9 mouse cellular contexts compared by ENCODE assay signal in genomic region chr15:103305792-103306645, GRCm38 (mm10). TPM values are rescaled to one million over a fixed set of nuclear protein-coding genes. Genes with fewer than 3 reads are reported as not detected.
DNase-seq lines count a peak whose midpoint lies in the region; ATAC-seq and TF ChIP-seq lines count a peak whose summit lies in the region.
"Had no signal": no experiment of that assay in that cellular context is flagged by ENCODE, and none has a peak within 500 bp of the region (broad histone marks: within the 10 kb centered on the region; RNA-seq: fewer than 3 reads in every experiment).

No protein-coding gene starts in this region.

- peak overlapping the region; percentile 62 for H3K4me3 ChIP-seq in spleen, adult 2 months (ENCODE audit: extremely low read depth, insufficient read depth, insufficient read length)
- peak overlapping the region; percentile 49 for H3K4me3 ChIP-seq in kidney, embryonic 16.5 days (ENCODE audit: low read length)
- peak overlapping the region; percentile 25 for H3K4me3 ChIP-seq in neural tube, embryonic 12.5 days

- H3K4me2 ChIP-seq in kidney, embryonic 16.5 days (replicated peaks; ENCODE audit: low read depth, low read length) = peak overlapping the region; percentile 77
- H3K4me2 ChIP-seq in neural tube, embryonic 12.5 days (replicated peaks) = peak overlapping the region; percentile 66

- 39% methylated on average over 8 of the region's 8 CpGs for WGBS in spleen, adult 2 months
- 18% methylated on average over 8 of the region's 8 CpGs for WGBS in kidney, embryonic 16.5 days
- WGBS in neural tube, embryonic 12.5 days = 16% methylated on average over 8 of the region's 8 CpGs

- no peaks in the 10 kb centered on the region for H3K36me3 ChIP-seq in spleen, adult 2 months (ENCODE audit: control insufficient read depth, insufficient read depth, low read length)
- H3K36me3 ChIP-seq in kidney, embryonic 16.5 days (ENCODE audit: insufficient read depth, low read length) = no peaks in the 10 kb centered on the region
- H3K36me3 ChIP-seq in neural tube, embryonic 12.5 days = no peaks in the 10 kb centered on the region

- H3K4me1 ChIP-seq in spleen, adult 2 months (ENCODE audit: control insufficient read depth, insufficient read depth, insufficient read length) = peaks cover 5% of the 10 kb centered on the region; the same call in 1 of the 2 replicates
- H3K4me1 ChIP-seq in kidney, embryonic 16.5 days (ENCODE audit: insufficient read depth, low read length) = peaks cover 79% of the 10 kb centered on the region
- H3K4me1 ChIP-seq in neural tube, embryonic 12.5 days = peaks cover 63% of the 10 kb centered on the region

- peak overlapping the region; percentile 81 for H3K9ac ChIP-seq in kidney, embryonic 16.5 days (replicated peaks; ENCODE audit: low read length)
- H3K9ac ChIP-seq in neural tube, embryonic 12.5 days = peak overlapping the region; percentile 59

- peak; percentile 58 for DNase-seq in adrenal gland, postnatal 14 days
- DNase-seq in adrenal gland, postnatal 25 days = no peak
- no peak for DNase-seq in spleen, adult 2 months (ENCODE audit: low read depth in 1 of 2, low spot score in 2 of 2)
- no peak for DNase-seq in spleen, postnatal 36 days (ENCODE audit: low spot score in 2 of 2)
- no peak for DNase-seq in adrenal gland, adult 2 months
- no peak for DNase-seq in gastrocnemius, postnatal 14 days

- no peak for TF ChIP-seq POLR2A in spleen, adult 2 months (IDR thresholded peaks at IDR 0.05; ENCODE audit: low read depth, low read length)

- H3K27ac ChIP-seq in spleen, adult 2 months (ENCODE audit: insufficient read depth, low read length) = peak overlapping the region; percentile 53; the same call in 1 of the 2 replicates
- H3K27ac ChIP-seq in kidney, embryonic 16.5 days (ENCODE audit: low read length) = peak overlapping the region; percentile 99
- H3K27ac ChIP-seq in neural tube, embryonic 12.5 days = peak overlapping the region; percentile 99

- no peaks in the 10 kb centered on the region for H3K27me3 ChIP-seq in spleen, adult 2 months (ENCODE audit: control insufficient read depth, insufficient read depth, low read length)
- H3K27me3 ChIP-seq in kidney, embryonic 16.5 days (ENCODE audit: insufficient read depth, low read length) = no peaks in the 10 kb centered on the region
- peaks cover 3% of the 10 kb centered on the region; the same call in 1 of the 2 replicates for H3K27me3 ChIP-seq in neural tube, embryonic 12.5 days (replicated peaks)

- ATAC-seq in kidney, embryonic 16.5 days (ENCODE audit: low FRiP score, low TSS enrichment) = no peak
- ATAC-seq in neural tube, embryonic 12.5 days (ENCODE audit: low FRiP score, low read depth) = no peak

- no peak for TF ChIP-seq CTCF in spleen, adult 2 months (IDR thresholded peaks at IDR 0.05; ENCODE audit: extremely low read depth, insufficient read depth, insufficient read length, insufficient replicate concordance)

- H3K9me3 ChIP-seq in kidney, embryonic 16.5 days (ENCODE audit: low read length) = no peaks in the 10 kb centered on the region
- no peaks in the 10 kb centered on the region for H3K9me3 ChIP-seq in neural tube, embryonic 12.5 days

- intact Hi-C loops in gastrocnemius, postnatal 14 days (cut with DNase I; ENCODE audit: low total_unique reads) = loop anchor here (5.0 kb wide), 1 partner anchor 104 kb away; no protein-coding TSS in a partner anchor

RNA-seq across cellular contexts. Expression of gene Gpr84, which starts 4.4 kb away (rescaled TPM):
- total RNA-seq in adrenal gland, postnatal 14 days (2021) = not detected in 2 replicates
- not detected in 2 replicates for total RNA-seq in adrenal gland, postnatal 25 days (2021)
- 0.33 and 0.49 TPM in 2 replicates for polyA plus RNA-seq in spleen, adult 2 months (2012; rRNA removed)
- 0.30 and 0.67 TPM in 2 replicates for polyA plus RNA-seq in kidney, embryonic 16.5 days (2015; fragmentation: Nextera tagmentation; extraction: Ambion mirVana)
- 0.25 and 0.29 TPM in 2 replicates for polyA plus RNA-seq in neural tube, embryonic 12.5 days (2016; fragmentation: Nextera tagmentation; extraction: Ambion mirVana)
- not detected for total RNA-seq in adrenal gland, adult 2 months (2021)
- polyA plus RNA-seq in adrenal gland, adult 2 months (2012; rRNA removed) = 0.09 and 0.15 TPM in 2 replicates
- total RNA-seq in gastrocnemius, postnatal 14 days (2021) = not detected
- total RNA-seq: heart, adult 18-20 months had no signal

RNA-seq across cellular contexts. Expression of gene Copz1, which starts 33.5 kb away (rescaled TPM):
- 118 and 125 TPM in 2 replicates for total RNA-seq in adrenal gland, postnatal 14 days (2021)
- total RNA-seq in adrenal gland, postnatal 25 days (2021) = 143 and 145 TPM in 2 replicates
- 43.2 and 46.8 TPM in 2 replicates for polyA plus RNA-seq in spleen, adult 2 months (2012; rRNA removed)
- 324 and 333 TPM in 2 replicates for polyA plus RNA-seq in kidney, embryonic 16.5 days (2015; fragmentation: Nextera tagmentation; extraction: Ambion mirVana)
- 231 and 243 TPM in 2 replicates for polyA plus RNA-seq in neural tube, embryonic 12.5 days (2016; fragmentation: Nextera tagmentation; extraction: Ambion mirVana)
- 100 to 1,000 TPM; 146 to 152 TPM for total RNA-seq in adrenal gland, adult 2 months (2021)
- polyA plus RNA-seq in adrenal gland, adult 2 months (2012; rRNA removed) = 51.3 and 59.7 TPM in 2 replicates
- 10 to 100 TPM; 38.0 to 38.5 TPM for total RNA-seq in gastrocnemius, postnatal 14 days (2021)

RNA-seq across cellular contexts. Expression of gene Zfp385a, which starts 33.9 kb away (rescaled TPM):
- total RNA-seq in adrenal gland, postnatal 14 days (2021) = 18.7 and 19.9 TPM in 2 replicates
- total RNA-seq in adrenal gland, postnatal 25 days (2021) = 8.8 and 9.1 TPM in 2 replicates
- 28.1 and 31.0 TPM in 2 replicates for polyA plus RNA-seq in spleen, adult 2 months (2012; rRNA removed)
- 12.4 and 14.4 TPM in 2 replicates for polyA plus RNA-seq in kidney, embryonic 16.5 days (2015; fragmentation: Nextera tagmentation; extraction: Ambion mirVana)
- 20.2 and 20.9 TPM in 2 replicates for polyA plus RNA-seq in neural tube, embryonic 12.5 days (2016; fragmentation: Nextera tagmentation; extraction: Ambion mirVana)
- total RNA-seq in adrenal gland, adult 2 months (2021) = 10 to 100 TPM; 10.1 to 18.3 TPM
- polyA plus RNA-seq in adrenal gland, adult 2 months (2012; rRNA removed) = 16.7 and 17.1 TPM in 2 replicates
- 10 to 100 TPM; 31.3 to 32.1 TPM for total RNA-seq in gastrocnemius, postnatal 14 days (2021)

RNA-seq across cellular contexts. Expression of gene Nfe2, which starts 47.8 kb away (rescaled TPM):
- 1.0 and 4.7 TPM in 2 replicates for total RNA-seq in adrenal gland, postnatal 14 days (2021)
- 0.58 TPM in 1 of 2 replicates, not detected in the other for total RNA-seq in adrenal gland, postnatal 25 days (2021)
- 56.5 and 80.1 TPM in 2 replicates for polyA plus RNA-seq in spleen, adult 2 months (2012; rRNA removed)
- 3.8 and 4.2 TPM in 2 replicates for polyA plus RNA-seq in kidney, embryonic 16.5 days (2015; fragmentation: Nextera tagmentation; extraction: Ambion mirVana)
- 3.2 and 4.3 TPM in 2 replicates for polyA plus RNA-seq in neural tube, embryonic 12.5 days (2016; fragmentation: Nextera tagmentation; extraction: Ambion mirVana)
- total RNA-seq in adrenal gland, adult 2 months (2021) = under 1 TPM; 0.21 to 0.95 TPM
- 0.38 and 0.83 TPM in 2 replicates for polyA plus RNA-seq in adrenal gland, adult 2 months (2012; rRNA removed)
- not detected for total RNA-seq in gastrocnemius, postnatal 14 days (2021)
